Mouse (Mus musculus) adrenal gland, postnatal 14 days (tissue): ENCODE measurements around the gene Fgfr2. TPM values are rescaled to one million over a fixed set of nuclear protein-coding genes. Genes with fewer than 3 reads are reported as not detected.

Experiments used
- DNase-seq: peaks from one replicate; pipeline ENCODE4 v3.0.0; 2021; ENCODE audit warnings: mixed read lengths
- total RNA-seq: library from RNA; stranded (reverse); gene quantifications from 2 replicates; pipeline ENCODE4 v1.2.3, GENCODE M21; 2021

Gene Fgfr2
- total RNA-seq, 1 experiment from 2014 or later, result 227 TPM

- DNase-seq, result peak; percentile 54
Measured at GRCm38 (mm10) chr7:132358709-132359108, 764.4 kb downstream of the Fgfr2 start.

GRCm38 (mm10) chr7:132358250-132358649 is 764.9 kb downstream of the Fgfr2 start:
- DNase-seq, result no peak

GRCm38 (mm10) chr7:132357841-132358237 is 765.3 kb downstream of the Fgfr2 start:
- DNase-seq, result no peak

GRCm38 (mm10) chr7:132356881-132357840 is 766.0 kb downstream of the Fgfr2 start:
- no peak for DNase-seq

GRCm38 (mm10) chr7:132356185-132356584 is 767.0 kb downstream of the Fgfr2 start:
- no peak for DNase-seq

- no peak for DNase-seq
Measured at GRCm38 (mm10) chr7:132355767-132356166, 767.4 kb downstream of the Fgfr2 start.

- no peak for DNase-seq
Measured at GRCm38 (mm10) chr7:132349075-132349572, 774.0 kb downstream of the Fgfr2 start.

GRCm38 (mm10) chr7:132347273-132348045 is 775.7 kb downstream of the Fgfr2 start:
- peak; percentile 41 for DNase-seq

- DNase-seq, result peak; percentile 41
Measured at GRCm38 (mm10) chr7:132345526-132346070, 777.6 kb downstream of the Fgfr2 start.

- peak; percentile 18 for DNase-seq
Measured at GRCm38 (mm10) chr7:132344606-132345005, 778.5 kb downstream of the Fgfr2 start.

- DNase-seq, result no peak
Measured at GRCm38 (mm10) chr7:132343900-132344299, 779.2 kb downstream of the Fgfr2 start.

GRCm38 (mm10) chr7:132343146-132343545 is 780.0 kb downstream of the Fgfr2 start:
- no peak for DNase-seq

GRCm38 (mm10) chr7:132339041-132339839 is 783.9 kb downstream of the Fgfr2 start:
- peak; percentile 35 for DNase-seq

GRCm38 (mm10) chr7:132338350-132338749 is 784.8 kb downstream of the Fgfr2 start:
- DNase-seq, result peak; percentile 11

- DNase-seq, result no peak
Measured at GRCm38 (mm10) chr7:132337268-132337917, 785.8 kb downstream of the Fgfr2 start.

GRCm38 (mm10) chr7:132336781-132337180 is 786.4 kb downstream of the Fgfr2 start:
- DNase-seq, result no peak

- no peak for DNase-seq
Measured at GRCm38 (mm10) chr7:132335367-132335766, 787.8 kb downstream of the Fgfr2 start.

- no peak for DNase-seq
Measured at GRCm38 (mm10) chr7:132333078-132333477, 790.1 kb downstream of the Fgfr2 start.

GRCm38 (mm10) chr7:132332176-132332575 is 791.0 kb downstream of the Fgfr2 start:
- DNase-seq, result no peak

- no peak for DNase-seq
Measured at GRCm38 (mm10) chr7:132330179-132330578, 793.0 kb downstream of the Fgfr2 start.

- no peak for DNase-seq
Measured at GRCm38 (mm10) chr7:132328648-132329047, 794.5 kb downstream of the Fgfr2 start.
